Mouse (Mus musculus): ENCODE measurements around the gene 1700092M07Rik. TPM values are rescaled to one million over a fixed set of nuclear protein-coding genes. Genes with fewer than 3 reads are reported as not detected.

The 1700092M07Rik gene
- polyA plus RNA-seq (2015; fragmentation: Illumina TruSeq; extraction: RNeasy Lipid Tissue Mini Kit (QIAGEN cat#74804); ENCODE audit: insufficient read depth, low replicate concordance): not detected

GRCm38 (mm10) chr19:8740603-8741002 lies at the start of gene 1700092M07Rik:
Gene 1700092M07Rik (plus strand): TSS chr19:8740718.

GRCm38 (mm10) chr19:8722907-8723573 lies 17.5 kb upstream of the 1700092M07Rik start, which contains the start of gene Slc3a2:
Gene Slc3a2 (minus strand): TSS chr19:8723369.

GRCm38 (mm10) chr19:8735389-8736159 lies 4.9 kb upstream of the 1700092M07Rik start, which contains the start of gene Wdr74:
Gene Wdr74 (plus strand): TSS chr19:8735827.

GRCm38 (mm10) chr19:8741243-8741869 lies 838 bp downstream of the 1700092M07Rik start, which contains the start of gene Stx5a:
Gene Stx5a (plus strand): TSS chr19:8741413.

GRCm38 (mm10) chr19:8756635-8757387 lies 16.3 kb downstream of the 1700092M07Rik start, which contains the start of gene Nxf1:
Gene Nxf1 (plus strand): TSS chr19:8757073.

GRCm38 (mm10) chr19:8770567-8771270 lies 30.2 kb downstream of the 1700092M07Rik start, which contains the start of gene Tmem223:
Gene Tmem223 (plus strand): TSS chr19:8770996.

GRCm38 (mm10) chr19:8774086-8774835 lies 33.7 kb downstream of the 1700092M07Rik start, which contains the start of gene Tmem179b:
Gene Tmem179b (minus strand): TSS chr19:8774467.

GRCm38 (mm10) chr19:8786008-8786781 lies 45.7 kb downstream of the 1700092M07Rik start, which contains the start of gene Taf6l:
Gene Taf6l (minus strand): TSS chr19:8786417.

Other genes starting within 250 kb of the 1700092M07Rik start
- not detected for gene Slc22a8, start 149.5 kb upstream of the 1700092M07Rik start, polyA plus RNA-seq (2015; fragmentation: Illumina TruSeq; extraction: RNeasy Lipid Tissue Mini Kit (QIAGEN cat#74804); ENCODE audit: insufficient read depth, low replicate concordance)
- not detected for gene Slc22a6, start 122.7 kb upstream of the 1700092M07Rik start, polyA plus RNA-seq (2015; fragmentation: Illumina TruSeq; extraction: RNeasy Lipid Tissue Mini Kit (QIAGEN cat#74804); ENCODE audit: insufficient read depth, low replicate concordance)
- not detected for gene Chrm1, start 76.9 kb upstream of the 1700092M07Rik start, polyA plus RNA-seq (2015; fragmentation: Illumina TruSeq; extraction: RNeasy Lipid Tissue Mini Kit (QIAGEN cat#74804); ENCODE audit: insufficient read depth, low replicate concordance)
- 149 TPM for gene Slc3a2, start 17.3 kb upstream of the 1700092M07Rik start, polyA plus RNA-seq (2015; fragmentation: Illumina TruSeq; extraction: RNeasy Lipid Tissue Mini Kit (QIAGEN cat#74804); ENCODE audit: insufficient read depth, low replicate concordance)
- 70.3 TPM for gene Wdr74, start 4.9 kb upstream of the 1700092M07Rik start, polyA plus RNA-seq (2015; fragmentation: Illumina TruSeq; extraction: RNeasy Lipid Tissue Mini Kit (QIAGEN cat#74804); ENCODE audit: insufficient read depth, low replicate concordance)
- 145 TPM for gene Stx5a, start 695 bp downstream of the 1700092M07Rik start, polyA plus RNA-seq (2015; fragmentation: Illumina TruSeq; extraction: RNeasy Lipid Tissue Mini Kit (QIAGEN cat#74804); ENCODE audit: insufficient read depth, low replicate concordance)
- gene Nxf1, start 16.4 kb downstream of the 1700092M07Rik start, polyA plus RNA-seq (2015; fragmentation: Illumina TruSeq; extraction: RNeasy Lipid Tissue Mini Kit (QIAGEN cat#74804); ENCODE audit: insufficient read depth, low replicate concordance): 395 TPM
- gene Tmem223, start 30.3 kb downstream of the 1700092M07Rik start, polyA plus RNA-seq (2015; fragmentation: Illumina TruSeq; extraction: RNeasy Lipid Tissue Mini Kit (QIAGEN cat#74804); ENCODE audit: insufficient read depth, low replicate concordance): 36.9 TPM
- gene Tmem179b, start 33.7 kb downstream of the 1700092M07Rik start, polyA plus RNA-seq (2015; fragmentation: Illumina TruSeq; extraction: RNeasy Lipid Tissue Mini Kit (QIAGEN cat#74804); ENCODE audit: insufficient read depth, low replicate concordance): 89.0 TPM
- gene Taf6l, start 45.7 kb downstream of the 1700092M07Rik start, polyA plus RNA-seq (2015; fragmentation: Illumina TruSeq; extraction: RNeasy Lipid Tissue Mini Kit (QIAGEN cat#74804); ENCODE audit: insufficient read depth, low replicate concordance): 4.8 TPM
- gene Polr2g, start 57.9 kb downstream of the 1700092M07Rik start, polyA plus RNA-seq (2015; fragmentation: Illumina TruSeq; extraction: RNeasy Lipid Tissue Mini Kit (QIAGEN cat#74804); ENCODE audit: insufficient read depth, low replicate concordance): 131 TPM
- gene Zbtb3, start 61.8 kb downstream of the 1700092M07Rik start, polyA plus RNA-seq (2015; fragmentation: Illumina TruSeq; extraction: RNeasy Lipid Tissue Mini Kit (QIAGEN cat#74804); ENCODE audit: insufficient read depth, low replicate concordance): 3.1 TPM
- gene Ttc9c, start 78.6 kb downstream of the 1700092M07Rik start, polyA plus RNA-seq (2015; fragmentation: Illumina TruSeq; extraction: RNeasy Lipid Tissue Mini Kit (QIAGEN cat#74804); ENCODE audit: insufficient read depth, low replicate concordance): 67.2 TPM
- gene Hnrnpul2, start 79.3 kb downstream of the 1700092M07Rik start, polyA plus RNA-seq (2015; fragmentation: Illumina TruSeq; extraction: RNeasy Lipid Tissue Mini Kit (QIAGEN cat#74804); ENCODE audit: insufficient read depth, low replicate concordance): 172 TPM
- not detected for gene AC129217.1, start 89.1 kb downstream of the 1700092M07Rik start, polyA plus RNA-seq (2015; fragmentation: Illumina TruSeq; extraction: RNeasy Lipid Tissue Mini Kit (QIAGEN cat#74804); ENCODE audit: insufficient read depth, low replicate concordance)
- gene Bscl2, start 96.7 kb downstream of the 1700092M07Rik start, polyA plus RNA-seq (2015; fragmentation: Illumina TruSeq; extraction: RNeasy Lipid Tissue Mini Kit (QIAGEN cat#74804); ENCODE audit: insufficient read depth, low replicate concordance): 33.6 TPM
- 0.14 TPM for gene Gng3, start 98.5 kb downstream of the 1700092M07Rik start, polyA plus RNA-seq (2015; fragmentation: Illumina TruSeq; extraction: RNeasy Lipid Tissue Mini Kit (QIAGEN cat#74804); ENCODE audit: insufficient read depth, low replicate concordance)
- gene Lrrn4cl, start 110.0 kb downstream of the 1700092M07Rik start, polyA plus RNA-seq (2015; fragmentation: Illumina TruSeq; extraction: RNeasy Lipid Tissue Mini Kit (QIAGEN cat#74804); ENCODE audit: insufficient read depth, low replicate concordance): 0.33 TPM
- gene Ubxn1, start 130.8 kb downstream of the 1700092M07Rik start, polyA plus RNA-seq (2015; fragmentation: Illumina TruSeq; extraction: RNeasy Lipid Tissue Mini Kit (QIAGEN cat#74804); ENCODE audit: insufficient read depth, low replicate concordance): 103 TPM
- 14.9 TPM for gene Uqcc3, start 140.2 kb downstream of the 1700092M07Rik start, polyA plus RNA-seq (2015; fragmentation: Illumina TruSeq; extraction: RNeasy Lipid Tissue Mini Kit (QIAGEN cat#74804); ENCODE audit: insufficient read depth, low replicate concordance)
- 85.8 TPM for gene Lbhd1, start 143.0 kb downstream of the 1700092M07Rik start, polyA plus RNA-seq (2015; fragmentation: Illumina TruSeq; extraction: RNeasy Lipid Tissue Mini Kit (QIAGEN cat#74804); ENCODE audit: insufficient read depth, low replicate concordance)
- not detected for gene Gm49403, start 143.2 kb downstream of the 1700092M07Rik start, polyA plus RNA-seq (2015; fragmentation: Illumina TruSeq; extraction: RNeasy Lipid Tissue Mini Kit (QIAGEN cat#74804); ENCODE audit: insufficient read depth, low replicate concordance)
- 31.6 TPM for gene 1810009A15Rik, start 148.1 kb downstream of the 1700092M07Rik start, polyA plus RNA-seq (2015; fragmentation: Illumina TruSeq; extraction: RNeasy Lipid Tissue Mini Kit (QIAGEN cat#74804); ENCODE audit: insufficient read depth, low replicate concordance)
- gene Gm49416, start 148.2 kb downstream of the 1700092M07Rik start, polyA plus RNA-seq (2015; fragmentation: Illumina TruSeq; extraction: RNeasy Lipid Tissue Mini Kit (QIAGEN cat#74804); ENCODE audit: insufficient read depth, low replicate concordance): not detected
- 8.5 TPM for gene Ints5, start 152.3 kb downstream of the 1700092M07Rik start, polyA plus RNA-seq (2015; fragmentation: Illumina TruSeq; extraction: RNeasy Lipid Tissue Mini Kit (QIAGEN cat#74804); ENCODE audit: insufficient read depth, low replicate concordance)
- 156 TPM for gene Ganab, start 157.4 kb downstream of the 1700092M07Rik start, polyA plus RNA-seq (2015; fragmentation: Illumina TruSeq; extraction: RNeasy Lipid Tissue Mini Kit (QIAGEN cat#74804); ENCODE audit: insufficient read depth, low replicate concordance)
- gene B3gat3, start 179.7 kb downstream of the 1700092M07Rik start, polyA plus RNA-seq (2015; fragmentation: Illumina TruSeq; extraction: RNeasy Lipid Tissue Mini Kit (QIAGEN cat#74804); ENCODE audit: insufficient read depth, low replicate concordance): 44.8 TPM
- 3.7 TPM for gene Rom1, start 188.6 kb downstream of the 1700092M07Rik start, polyA plus RNA-seq (2015; fragmentation: Illumina TruSeq; extraction: RNeasy Lipid Tissue Mini Kit (QIAGEN cat#74804); ENCODE audit: insufficient read depth, low replicate concordance)
- 68.8 TPM for gene Eml3, start 188.8 kb downstream of the 1700092M07Rik start, polyA plus RNA-seq (2015; fragmentation: Illumina TruSeq; extraction: RNeasy Lipid Tissue Mini Kit (QIAGEN cat#74804); ENCODE audit: insufficient read depth, low replicate concordance)
- gene Mta2, start 201.2 kb downstream of the 1700092M07Rik start, polyA plus RNA-seq (2015; fragmentation: Illumina TruSeq; extraction: RNeasy Lipid Tissue Mini Kit (QIAGEN cat#74804); ENCODE audit: insufficient read depth, low replicate concordance): 192 TPM
- 24.7 TPM for gene Tut1, start 213.1 kb downstream of the 1700092M07Rik start, polyA plus RNA-seq (2015; fragmentation: Illumina TruSeq; extraction: RNeasy Lipid Tissue Mini Kit (QIAGEN cat#74804); ENCODE audit: insufficient read depth, low replicate concordance)
- 623 TPM for gene Eef1g, start 226.3 kb downstream of the 1700092M07Rik start, polyA plus RNA-seq (2015; fragmentation: Illumina TruSeq; extraction: RNeasy Lipid Tissue Mini Kit (QIAGEN cat#74804); ENCODE audit: insufficient read depth, low replicate concordance)
- 88.3 TPM for gene Ahnak, start 248.6 kb downstream of the 1700092M07Rik start, polyA plus RNA-seq (2015; fragmentation: Illumina TruSeq; extraction: RNeasy Lipid Tissue Mini Kit (QIAGEN cat#74804); ENCODE audit: insufficient read depth, low replicate concordance)